Mouse (Mus musculus) lung, postnatal 0 days (tissue): ENCODE measurements around the gene Usp54.
"Not testable (repeated sequence)": the region's sequence is repeated elsewhere in the genome, so short reads cannot be mapped to it uniquely, and the experiment has no call there.

Experiments
- CTCF ChIP-seq: IDR thresholded peaks from 2 replicates; pipeline ENCODE4 v1.5.1; 2016; ENCODE audit warnings: antibody characterized with exemption, mild to moderate bottlenecking
- EP300 ChIP-seq: IDR thresholded peaks from 2 replicates; pipeline ENCODE4 v1.6.1; 2016; ENCODE audit warnings: antibody characterized with exemption, mild to moderate bottlenecking, control low read depth

DNA sequence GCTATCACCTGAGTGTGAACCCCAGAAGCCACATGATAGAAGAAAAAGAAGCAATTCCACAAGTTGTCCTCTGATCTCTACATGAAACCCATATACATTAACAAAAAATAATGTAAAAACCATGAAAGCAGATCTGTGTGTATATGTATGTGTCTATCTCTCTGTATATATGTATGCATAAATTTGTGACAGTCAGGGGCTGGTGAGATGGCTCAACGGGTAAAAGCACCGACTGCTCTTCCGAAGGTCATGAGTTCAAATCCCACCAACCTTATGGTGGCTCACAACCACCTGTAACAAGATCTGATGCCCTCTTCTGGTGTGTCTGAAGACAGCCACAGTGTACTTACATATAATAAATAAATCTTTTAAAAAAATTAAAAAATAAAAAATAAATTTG is 3.9 kb downstream of the Usp54 start:
- not testable (repeated sequence) for TF ChIP-seq CTCF, EP300
